Mouse (Mus musculus) cerebellum, adult (tissue): ENCODE data around the gene Psmg4.

ENCODE experiments used
- ATAC-seq: cut with Nextera tagmentation; 2 replicates; pipeline ENCODE4 v1.9.2; 2017; ENCODE audit warnings: mild to moderate bottlenecking, moderate library complexity, mixed read lengths; ENCODE audit not compliant: insufficient number of reproducible peaks, low FRiP score, low TSS enrichment

Gene Psmg4

DNA sequence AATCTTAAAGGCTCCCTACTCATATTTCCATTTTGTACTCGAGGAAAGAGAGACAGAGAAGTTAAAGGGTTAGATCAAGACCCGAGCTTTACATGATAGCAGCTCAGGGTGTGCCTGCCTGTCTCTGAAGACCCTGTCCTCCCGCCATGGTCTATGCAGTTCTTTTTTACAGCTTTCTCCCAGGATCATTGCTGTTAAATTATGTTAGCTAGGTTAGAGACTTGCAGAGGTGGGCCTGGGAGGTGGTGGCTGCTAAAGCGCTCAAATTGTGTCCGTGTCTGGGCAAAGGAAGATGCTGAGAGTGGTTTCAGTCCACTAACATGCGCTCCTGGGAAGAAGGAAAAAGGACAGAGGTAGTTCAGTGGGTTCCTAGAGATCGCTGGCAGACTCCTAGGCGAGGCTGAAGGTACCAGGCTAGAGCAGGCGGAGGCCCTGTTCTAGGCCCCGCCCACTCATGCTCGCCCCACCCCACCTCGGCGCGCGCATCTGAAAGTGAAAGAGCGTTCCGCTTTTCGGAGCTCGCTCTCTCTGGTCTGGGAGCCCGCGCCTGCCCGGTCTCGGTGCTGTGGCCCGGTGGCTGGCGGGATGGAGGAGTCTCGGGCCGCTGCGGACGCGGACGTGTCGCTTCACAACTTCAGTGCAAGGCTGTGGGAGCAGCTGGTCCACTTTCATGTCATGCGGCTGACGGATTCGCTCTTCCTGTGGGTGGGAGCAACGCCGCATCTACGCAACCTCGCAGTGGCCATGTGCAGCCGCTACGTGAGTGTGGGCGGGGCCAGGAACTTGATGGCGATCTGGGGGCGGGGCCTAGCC is at the start of gene Psmg4:
Gene Psmg4 (plus strand): TSS at position 474 of the 813 bp plus-strand sequence.
- peak; percentile 92 for ATAC-seq

DNA sequence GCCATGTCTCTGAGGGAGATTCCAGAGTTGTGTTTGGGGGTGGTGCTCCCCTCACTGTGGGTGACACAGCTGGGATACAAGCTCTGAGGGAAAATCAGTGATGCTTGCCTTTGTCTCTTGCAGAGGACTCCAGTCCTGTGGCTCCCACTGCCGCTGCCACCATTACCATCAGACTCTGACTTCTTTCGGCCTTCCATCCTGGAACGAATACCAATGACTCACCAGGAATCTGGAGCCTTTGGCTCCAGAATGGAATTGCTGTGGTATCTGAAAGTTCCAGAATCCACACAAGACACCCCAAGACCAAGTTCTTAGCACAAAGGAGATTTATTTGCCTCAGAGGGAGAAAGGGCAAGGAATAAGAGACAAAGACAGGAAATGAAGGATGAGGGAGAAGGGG is 49.7 kb upstream of the Psmg4 start:
- no peak for ATAC-seq

DNA sequence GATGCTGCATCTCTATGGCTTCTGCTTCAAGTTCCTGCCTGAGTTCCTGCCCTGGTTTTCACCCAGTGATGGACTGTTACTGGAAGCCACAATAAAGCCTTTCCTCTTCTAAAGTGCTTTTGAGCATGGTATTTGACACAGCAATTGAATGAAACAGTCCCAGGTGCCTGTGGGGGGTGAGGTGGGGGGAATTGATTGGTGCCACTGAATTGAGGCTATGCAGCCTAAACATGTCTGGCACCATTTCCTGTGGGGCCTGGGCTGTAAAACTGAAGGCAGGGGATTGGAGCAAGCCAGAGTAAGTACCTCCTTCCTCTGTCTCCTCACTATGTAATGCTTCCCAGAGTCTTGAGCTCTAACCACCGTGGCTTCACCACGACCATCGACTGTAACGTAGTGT is 48.1 kb upstream of the Psmg4 start:
- no peak for ATAC-seq

DNA sequence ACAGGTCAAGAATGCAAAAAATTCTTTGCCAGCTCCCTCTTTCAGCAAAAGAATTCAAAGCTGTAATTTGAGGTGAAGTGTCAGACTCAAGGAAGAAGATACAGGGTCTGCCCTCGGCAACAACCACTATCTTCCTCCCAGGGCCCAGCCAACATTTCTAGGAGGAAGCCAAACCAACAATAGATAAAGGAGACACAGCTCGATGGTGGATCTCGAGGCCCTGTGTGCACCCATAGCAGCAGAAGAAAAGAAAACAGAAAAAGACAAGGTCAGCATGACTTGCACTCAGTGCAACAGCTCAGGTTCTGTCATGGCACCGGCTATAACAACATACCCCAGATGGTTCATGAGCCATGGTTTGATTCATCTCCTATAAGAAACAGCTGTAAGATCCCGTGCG is 46.3 kb upstream of the Psmg4 start:
- no peak for ATAC-seq

DNA sequence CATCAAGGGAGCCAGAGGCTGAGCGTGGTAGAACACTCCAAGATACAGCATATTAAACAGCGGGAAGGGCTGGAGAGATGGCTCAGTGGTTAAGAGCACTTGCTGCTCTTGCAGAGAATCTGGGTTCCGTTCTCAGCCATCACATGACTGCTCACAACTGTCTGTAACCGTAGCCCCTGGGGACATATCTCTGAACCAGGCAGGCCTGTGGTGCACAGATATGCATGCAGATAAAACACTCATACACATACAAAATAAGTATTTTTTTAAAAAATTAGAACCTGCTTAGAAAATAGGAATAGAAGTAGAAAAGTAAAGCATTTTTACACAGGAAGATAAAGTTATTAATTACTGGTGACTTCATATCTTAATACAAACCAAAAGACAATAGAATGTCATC is 43.9 kb upstream of the Psmg4 start:
- no peak for ATAC-seq

DNA sequence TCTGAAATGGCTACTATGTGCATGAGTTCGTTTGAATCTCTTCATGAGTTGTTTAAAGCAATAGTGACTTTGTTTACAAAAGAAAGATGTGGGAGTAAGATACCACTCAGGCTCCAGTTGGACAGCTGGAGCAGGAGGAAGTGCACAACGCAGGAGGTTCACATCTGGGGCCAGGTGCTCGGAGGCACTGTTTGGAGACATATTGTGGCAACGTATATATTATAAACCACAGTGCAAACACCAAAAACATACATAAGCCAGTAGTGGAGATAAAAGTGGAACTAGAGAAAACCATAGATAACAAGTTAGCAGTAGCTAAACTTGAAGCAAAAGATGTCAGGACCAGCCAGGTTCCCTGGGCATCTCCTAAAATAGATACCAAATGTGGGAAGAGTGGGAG is 43.4 kb upstream of the Psmg4 start:
- no peak for ATAC-seq

GRCm38 (mm10) chr13:34120536-34120935 is 42.2 kb upstream of the Psmg4 start:
- no peak for ATAC-seq

DNA sequence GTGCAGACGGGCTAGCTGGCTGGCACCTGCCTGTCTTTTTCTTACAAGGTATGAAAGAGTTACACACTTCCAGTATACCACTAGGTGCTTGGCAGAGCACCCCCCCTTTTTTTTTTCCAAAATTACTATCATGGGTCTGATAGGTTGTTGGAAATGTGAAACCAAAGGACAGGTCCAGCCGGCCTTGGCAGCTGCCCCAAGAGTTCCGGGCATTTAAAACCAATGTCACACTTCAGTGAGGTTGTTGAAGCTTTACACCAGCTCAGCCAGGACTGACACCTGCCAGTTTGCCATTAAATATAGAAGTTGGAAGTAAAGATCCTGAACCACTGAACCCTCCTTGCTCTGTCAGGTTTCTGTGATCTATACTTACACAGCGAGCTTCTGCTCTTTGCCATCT is 37.1 kb upstream of the Psmg4 start:
- ATAC-seq = no peak

DNA sequence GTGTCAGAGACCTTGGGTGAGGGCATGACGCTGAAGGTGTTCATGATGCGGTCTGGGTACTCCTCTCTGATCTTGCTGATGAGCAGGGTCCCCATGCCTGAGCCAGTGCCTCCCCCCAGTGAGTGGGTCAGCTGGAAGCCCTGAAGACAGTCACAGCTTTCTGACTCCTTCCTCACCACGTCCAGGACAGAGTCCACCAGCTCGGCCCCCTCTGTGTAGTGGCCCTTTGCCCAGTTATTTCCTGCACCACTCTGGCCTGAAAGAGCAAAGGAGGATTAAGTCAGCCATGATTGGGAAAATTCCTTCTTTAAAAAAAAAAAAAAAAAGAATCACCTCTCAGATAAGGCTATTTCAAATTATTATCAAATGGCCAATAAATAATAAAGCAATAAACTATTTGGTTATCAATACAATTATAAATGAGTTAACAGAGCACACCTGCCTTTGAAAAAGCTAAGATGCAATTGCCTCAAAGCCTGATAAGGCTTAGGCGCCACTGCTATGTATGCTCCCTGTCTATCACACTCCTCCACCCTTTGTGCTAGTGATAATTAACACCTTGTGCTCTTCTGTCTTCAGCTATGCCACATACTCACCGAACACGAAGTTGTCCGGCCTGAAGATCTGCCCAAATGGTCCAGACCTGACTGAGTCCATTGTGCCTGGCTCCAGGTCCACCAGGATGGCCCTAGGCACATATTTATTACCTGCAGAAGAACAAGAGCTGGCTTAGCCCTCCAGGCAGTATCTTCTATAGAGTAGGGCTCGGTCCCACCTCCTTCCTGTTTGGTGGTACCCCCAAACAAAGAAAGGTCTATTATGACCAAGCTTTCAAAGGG is 34.3 kb upstream of the Psmg4 start:
- no peak for ATAC-seq

DNA sequence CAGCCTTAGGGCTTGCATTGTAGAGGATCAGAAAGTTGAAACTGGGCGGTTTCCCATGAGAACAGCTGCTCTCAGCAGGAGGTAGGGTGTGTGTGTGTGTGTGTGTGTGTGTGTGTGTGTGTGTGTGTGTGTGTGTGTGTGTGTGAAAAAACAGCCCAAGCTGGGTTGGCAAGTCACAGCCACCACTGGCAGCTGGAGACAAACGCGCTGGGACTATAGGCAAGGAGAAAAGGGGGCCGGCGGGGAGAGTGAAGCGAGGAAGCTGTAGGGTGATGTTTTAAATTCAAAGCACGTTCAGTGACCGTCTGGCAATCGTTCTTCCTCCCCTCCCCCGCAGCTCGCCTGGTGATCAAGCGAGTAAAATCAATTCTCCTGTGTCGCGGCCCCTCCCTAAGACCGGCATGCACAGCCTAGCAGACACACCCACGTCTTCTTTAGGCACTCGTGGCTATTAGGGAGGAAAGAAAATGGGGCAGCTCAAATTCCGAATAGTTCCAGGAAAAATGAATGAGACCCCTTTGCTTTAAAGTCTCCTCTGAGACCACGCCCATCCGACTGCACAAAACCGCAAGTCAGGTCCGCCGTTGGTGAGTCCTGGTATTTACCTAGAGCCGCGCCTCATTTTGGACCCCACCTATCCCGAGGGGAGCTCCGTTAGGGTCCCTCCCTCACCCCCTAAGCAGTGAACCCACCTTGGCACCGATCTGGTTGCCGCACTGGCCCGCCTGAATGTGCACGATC is 33.1 kb upstream of the Psmg4 start:
- no peak for ATAC-seq

DNA sequence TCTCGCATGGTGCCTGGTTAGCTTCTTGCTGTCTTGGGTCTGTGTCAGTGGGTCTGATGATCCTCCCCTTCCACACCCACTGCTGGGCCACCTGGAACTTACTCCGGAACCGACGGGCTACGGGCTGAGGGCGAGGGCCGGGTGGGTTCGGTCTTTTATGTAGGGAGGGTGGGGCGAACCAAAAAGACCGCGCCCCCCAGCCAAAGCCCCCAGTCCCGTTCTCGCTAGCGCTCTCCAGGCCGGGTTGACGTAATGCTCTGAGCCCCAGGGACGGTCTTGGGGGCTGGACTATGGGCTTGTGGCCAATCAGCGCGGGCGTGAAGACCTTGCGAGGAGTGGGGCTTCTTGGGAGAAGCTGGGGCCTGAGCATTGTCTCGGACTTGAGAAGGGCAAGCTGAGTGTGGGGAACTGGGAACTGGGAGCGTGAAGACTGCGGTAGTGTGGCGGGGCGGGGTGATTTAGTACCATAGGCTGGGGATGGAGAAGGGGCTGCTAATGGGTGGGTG is 32.5 kb upstream of the Psmg4 start, which contains the start of gene Tubb2b:
Gene Tubb2b (minus strand): TSS at position 241 of the 506 bp plus-strand sequence.
- ATAC-seq = peak; percentile 47; the same call in 1 of the 2 replicates

DNA sequence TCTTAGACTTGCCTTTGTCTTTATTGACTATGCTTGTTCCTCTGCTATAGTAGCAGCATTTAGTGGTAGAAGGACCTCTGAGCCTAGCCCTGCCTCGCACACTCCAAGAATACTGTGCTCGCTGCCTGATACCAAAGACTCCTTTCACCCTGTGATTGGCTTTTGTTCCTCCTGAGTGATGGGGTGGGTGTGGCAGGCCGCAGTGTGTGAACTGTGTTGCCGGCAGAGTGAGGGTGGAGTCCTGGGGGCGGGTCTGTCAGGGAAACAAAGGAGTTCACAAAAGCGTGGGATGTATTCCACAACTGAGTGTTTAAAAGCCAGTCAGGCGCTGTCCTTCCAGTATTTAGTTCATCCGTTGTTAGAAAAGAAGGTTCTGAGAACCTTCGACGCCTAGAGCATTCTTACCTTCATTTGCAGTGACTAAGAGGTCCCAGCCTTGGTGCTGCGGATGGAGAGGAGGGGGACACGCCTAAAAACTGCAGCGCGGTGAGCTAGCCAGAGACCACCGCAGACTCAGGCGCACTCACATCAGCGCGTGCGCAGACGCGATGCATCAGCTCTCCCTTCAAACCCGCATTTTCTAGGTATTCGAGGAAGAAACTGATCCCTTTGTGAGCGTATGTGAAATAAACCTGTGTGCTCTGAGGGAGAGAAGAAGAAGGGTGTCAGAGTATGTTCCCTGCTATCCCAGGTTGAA is 31.6 kb upstream of the Psmg4 start:
- no peak for ATAC-seq

DNA sequence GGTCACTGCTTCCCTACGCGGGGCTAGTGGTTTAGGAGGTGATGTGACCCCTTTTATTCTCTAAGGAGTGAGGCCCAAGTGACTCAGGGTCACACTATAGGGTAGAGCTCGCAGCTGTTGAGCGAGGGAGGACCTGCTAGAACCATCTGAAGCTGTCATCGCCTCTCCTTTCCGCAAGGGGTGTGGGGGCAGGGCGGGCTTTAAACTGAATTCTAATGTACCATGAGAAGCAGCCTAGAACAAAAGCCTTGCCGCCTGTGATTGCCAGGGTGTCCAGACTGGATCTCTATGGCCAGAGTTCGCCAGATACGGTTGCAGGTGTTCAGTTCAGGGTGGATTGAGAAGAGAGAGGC is 31.1 kb upstream of the Psmg4 start:
- no peak for ATAC-seq

- ATAC-seq = no peak
Observed at GRCm38 (mm10) chr13:34132299-34132698, 30.5 kb upstream of the Psmg4 start.

GRCm38 (mm10) chr13:34132875-34133274 is 29.9 kb upstream of the Psmg4 start:
- no peak for ATAC-seq

DNA sequence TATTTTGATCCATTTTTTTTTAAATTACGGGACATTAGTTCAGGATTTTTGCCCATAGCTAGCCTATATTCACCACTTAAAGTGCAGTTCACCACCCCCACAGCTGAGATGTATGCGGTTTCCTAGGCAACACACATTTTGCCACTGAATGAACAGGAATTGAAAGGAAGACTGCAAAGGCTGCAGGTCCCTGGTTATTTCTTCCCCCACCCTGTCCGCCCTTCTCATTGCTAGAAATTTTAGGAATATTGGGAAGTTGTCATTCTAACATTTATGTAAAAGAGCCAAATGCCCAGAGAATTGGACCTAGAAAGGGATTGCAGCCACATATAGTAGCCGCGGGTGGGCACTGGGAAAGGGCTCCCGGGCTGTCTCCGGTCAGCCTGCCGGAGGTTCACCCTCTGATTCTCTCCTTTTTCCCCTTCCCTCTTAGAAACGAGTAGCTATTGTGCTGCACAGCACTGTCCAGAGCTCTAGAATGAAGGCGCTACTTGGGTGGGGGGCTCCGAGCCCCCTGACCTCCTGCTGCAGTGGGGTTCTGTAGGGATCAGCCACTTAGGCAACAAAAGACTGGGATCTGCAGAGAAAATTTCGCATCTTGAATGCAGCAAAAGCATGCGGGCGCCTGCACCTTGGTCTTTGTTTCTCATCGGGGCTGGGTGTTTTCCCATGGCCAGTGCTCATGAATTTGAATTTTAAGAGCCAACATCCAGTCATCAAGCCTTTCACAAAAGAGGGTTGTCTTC is 29.3 kb upstream of the Psmg4 start:
- ATAC-seq = no peak

- ATAC-seq = no peak
Observed at GRCm38 (mm10) chr13:34134276-34134675, 28.5 kb upstream of the Psmg4 start.

DNA sequence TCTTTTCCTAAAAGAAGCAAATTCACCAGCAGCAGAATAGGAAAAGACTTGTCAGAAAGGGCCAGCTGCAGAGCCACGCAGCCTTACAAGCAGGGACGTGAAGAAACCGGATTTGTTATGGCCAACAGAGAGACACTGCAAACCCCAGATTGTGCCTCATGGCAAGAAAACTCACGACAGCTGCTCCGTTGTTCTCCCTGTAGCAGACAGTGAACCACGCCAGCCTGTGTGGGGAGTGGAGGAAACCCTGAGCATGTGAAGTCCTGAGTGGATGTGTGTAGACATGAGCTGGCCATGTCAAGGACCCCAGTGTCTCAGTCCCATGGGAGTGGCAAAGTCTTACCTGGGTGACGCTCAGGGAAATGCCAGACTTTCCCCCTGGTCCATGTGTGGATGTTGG is 26.2 kb upstream of the Psmg4 start:
- peak; percentile 85 for ATAC-seq

- no peak for ATAC-seq
Observed at GRCm38 (mm10) chr13:34143389-34143788, 19.4 kb upstream of the Psmg4 start.
